In genomic region chr7:92181959-92182612, GRCm38 (mm10) we compare ENCODE assay signal across 8 mouse cellular contexts.
DNase-seq lines count a peak whose midpoint lies in the region; ATAC-seq lines count a peak whose summit lies in the region.

No protein-coding gene starts in this region.

- no peaks in the 10 kb centered on the region for H3K9me3 ChIP-seq in kidney, embryonic 16.5 days (ENCODE audit: low read length)
- H3K9me3 ChIP-seq in intestine, embryonic 15.5 days = no peaks in the 10 kb centered on the region

- H3K4me3 ChIP-seq in kidney, embryonic 16.5 days (ENCODE audit: low read length) = no peak overlapping the region
- H3K4me3 ChIP-seq in intestine, embryonic 15.5 days (replicated peaks) = no peak overlapping the region

- no peaks in the 10 kb centered on the region for H3K27me3 ChIP-seq in kidney, embryonic 16.5 days (ENCODE audit: insufficient read depth, low read length)
- H3K27me3 ChIP-seq in intestine, embryonic 15.5 days (replicated peaks) = no peaks in the 10 kb centered on the region

- no peak for DNase-seq in kidney, adult 8-10 months
- peak; percentile 20 to 33 for DNase-seq in heart, adult 18-20 months
- peak; percentile 23 for DNase-seq in retina, adult 2 months (ENCODE audit: low read depth, low spot score)
- DNase-seq in adrenal gland, adult 2 months = no peak
- no peak for DNase-seq in yolk sac, embryonic 10.5 days (ENCODE audit: low spot score)
- no peak for DNase-seq in frontal cortex, adult 2 months (ENCODE audit: extremely low spot score in 1 of 2, low spot score in 1 of 2)

- H3K9ac ChIP-seq in kidney, embryonic 16.5 days (replicated peaks; ENCODE audit: low read length) = no peak overlapping the region
- no peak overlapping the region for H3K9ac ChIP-seq in intestine, embryonic 15.5 days

- peak overlapping the region; percentile 0; the same call in 1 of the 2 replicates for H3K4me2 ChIP-seq in kidney, embryonic 16.5 days (replicated peaks; ENCODE audit: low read depth, low read length)
- peak overlapping the region; percentile 85 for H3K4me2 ChIP-seq in intestine, embryonic 15.5 days (replicated peaks)

- ATAC-seq in kidney, embryonic 16.5 days (ENCODE audit: low FRiP score, low TSS enrichment) = no peak; the same call in 1 of the 2 replicates
- ATAC-seq in intestine, embryonic 15.5 days = no peak

- no peaks in the 10 kb centered on the region for H3K36me3 ChIP-seq in kidney, embryonic 16.5 days (ENCODE audit: insufficient read depth, low read length)
- H3K36me3 ChIP-seq in intestine, embryonic 15.5 days = no peaks in the 10 kb centered on the region

- no peak overlapping the region for H3K27ac ChIP-seq in kidney, embryonic 16.5 days (ENCODE audit: low read length)
- H3K27ac ChIP-seq in intestine, embryonic 15.5 days = no peak overlapping the region

- 0 out of 2 replicates have a peak, but pooled peaks cover 10% of the 10 kb centered on the region for H3K4me1 ChIP-seq in kidney, embryonic 16.5 days (ENCODE audit: insufficient read depth, low read length)
- H3K4me1 ChIP-seq in intestine, embryonic 15.5 days (replicated peaks) = no peaks in the 10 kb centered on the region

- 14% methylated on average over 10 of the region's 10 CpGs for WGBS in kidney, embryonic 16.5 days
- WGBS in intestine, embryonic 15.5 days = 22% methylated on average over 10 of the region's 10 CpGs

Comparison
In these comparisons a context has a peak if more than half of its experiments do, and no peak if none do; other contexts are left out.
1. DNase-seq: peak in heart, adult 18-20 months (2 of 2) and retina, adult 2 months (single experiment); none in kidney, adult 8-10 months (0 of 2), adrenal gland, adult 2 months (single experiment), yolk sac, embryonic 10.5 days (single experiment) and frontal cortex, adult 2 months (0 of 2).